Mouse (Mus musculus) layer of hippocampus, adult 9-10 months (tissue): Measurements from ENCODE around the gene Crtc1.

Source experiments
- DNase-seq: peaks from one replicate; pipeline ENCODE4 v3.0.0; 2022; ENCODE audit warnings: low spot score

The Crtc1 gene

DNA sequence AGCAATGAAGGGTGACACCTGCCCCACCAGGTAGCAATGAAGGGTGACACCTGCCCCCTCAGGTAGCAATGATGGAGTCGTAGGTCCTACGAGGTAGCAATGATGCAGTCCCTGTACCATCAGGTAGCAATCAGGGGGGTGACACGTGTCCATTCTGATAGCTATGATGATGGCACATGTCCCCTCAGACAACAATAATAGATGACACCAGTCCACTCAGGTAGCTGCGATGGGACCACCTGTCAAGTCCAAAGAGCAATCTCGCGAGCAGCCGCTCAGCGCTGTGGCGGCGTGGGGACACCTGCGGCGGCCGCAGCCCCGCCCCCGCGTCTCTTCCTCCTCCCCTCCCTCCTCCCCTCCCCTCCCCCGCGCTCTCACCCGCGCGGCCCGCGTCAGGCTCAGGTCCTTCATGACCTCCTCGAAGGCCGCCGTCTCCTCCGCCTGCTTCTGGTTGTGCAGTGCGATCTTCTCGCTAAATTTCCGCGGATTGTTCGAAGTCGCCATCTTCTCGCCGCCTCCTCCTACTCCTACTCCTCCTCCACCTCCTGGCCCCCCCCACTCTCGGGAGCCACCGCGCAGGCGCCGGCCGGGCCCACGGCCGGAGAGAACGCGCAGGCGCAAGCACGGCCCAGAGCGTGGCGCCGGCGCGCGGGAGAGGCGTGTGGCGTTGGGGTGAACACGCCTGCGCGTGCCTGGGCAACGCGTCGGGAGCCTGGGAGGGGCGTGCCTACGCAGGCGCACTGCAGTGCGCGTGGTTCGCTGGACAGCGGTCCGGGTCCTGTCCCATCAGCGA, at the start of gene Crtc1:
Gene Crtc1 (minus strand): TSS at position 525 of the 793 bp plus-strand sequence.
- DNase-seq: peak; percentile 81

DNA sequence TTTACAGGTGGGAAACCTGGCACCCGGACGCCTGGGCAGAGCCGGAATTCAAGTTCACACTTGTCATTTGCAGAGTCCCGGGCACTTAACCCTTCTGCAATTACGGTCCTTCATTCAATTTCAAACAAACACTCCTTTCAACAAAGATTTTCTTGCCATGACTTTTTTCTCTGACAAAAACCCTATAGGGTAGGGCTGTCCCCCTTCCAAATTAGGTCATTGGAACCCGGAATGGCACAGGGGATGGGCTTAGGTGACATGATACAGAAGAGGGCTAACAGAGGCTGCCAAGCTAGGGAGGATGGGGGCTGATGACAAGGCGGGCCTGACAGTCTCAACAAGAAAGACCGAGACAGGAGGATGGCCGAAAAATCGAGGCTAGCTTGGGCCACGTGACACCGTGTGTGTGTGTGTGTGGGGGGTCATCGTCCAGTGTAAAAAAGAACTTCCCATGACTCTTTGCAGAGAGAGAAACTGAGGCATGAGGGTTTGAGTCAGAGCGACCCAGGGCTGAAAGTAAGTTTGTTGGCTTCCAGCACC, 49.6 kb upstream of the Crtc1 start:
- DNase-seq: no peak

DNA sequence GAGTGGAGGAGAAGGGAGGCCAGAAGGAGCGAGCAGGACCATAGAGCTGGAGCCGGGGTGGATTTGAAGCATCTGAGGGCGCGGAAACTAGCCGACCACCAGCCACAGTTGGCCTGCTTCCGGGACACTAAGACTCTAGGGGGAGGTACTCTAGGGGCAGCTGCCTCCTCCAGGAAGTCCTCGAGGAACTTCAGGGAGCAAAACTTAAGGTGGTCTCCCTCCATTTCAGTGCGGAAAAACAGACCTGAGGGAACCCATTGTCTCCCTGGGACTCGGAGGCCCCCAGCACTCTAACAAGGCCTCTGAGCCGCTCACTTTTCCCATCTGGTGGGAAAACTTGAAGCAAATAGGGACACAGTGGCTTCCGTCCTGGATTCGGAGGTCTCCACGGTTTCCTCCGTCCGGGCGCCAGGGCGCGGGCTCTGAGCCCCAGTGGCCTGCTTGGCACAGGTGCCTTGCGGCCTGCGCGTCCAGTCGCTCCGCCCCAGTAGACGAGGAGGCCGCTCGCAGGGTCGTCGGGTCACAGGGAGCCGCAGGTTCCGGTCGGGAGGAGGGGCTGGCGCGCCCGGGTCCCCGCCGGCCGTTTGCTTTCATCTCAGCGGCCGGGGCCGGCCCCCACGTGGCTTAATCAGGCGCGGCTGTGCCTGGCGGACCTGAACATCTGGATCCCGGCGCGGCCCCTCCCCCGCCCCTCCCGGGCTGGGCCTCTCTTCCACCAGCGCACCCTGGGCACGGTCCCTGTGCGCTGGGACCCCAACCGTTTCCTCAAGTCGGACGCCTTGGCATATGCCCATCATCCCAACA, 48.8 kb upstream of the Crtc1 start:
- DNase-seq: no peak

DNA sequence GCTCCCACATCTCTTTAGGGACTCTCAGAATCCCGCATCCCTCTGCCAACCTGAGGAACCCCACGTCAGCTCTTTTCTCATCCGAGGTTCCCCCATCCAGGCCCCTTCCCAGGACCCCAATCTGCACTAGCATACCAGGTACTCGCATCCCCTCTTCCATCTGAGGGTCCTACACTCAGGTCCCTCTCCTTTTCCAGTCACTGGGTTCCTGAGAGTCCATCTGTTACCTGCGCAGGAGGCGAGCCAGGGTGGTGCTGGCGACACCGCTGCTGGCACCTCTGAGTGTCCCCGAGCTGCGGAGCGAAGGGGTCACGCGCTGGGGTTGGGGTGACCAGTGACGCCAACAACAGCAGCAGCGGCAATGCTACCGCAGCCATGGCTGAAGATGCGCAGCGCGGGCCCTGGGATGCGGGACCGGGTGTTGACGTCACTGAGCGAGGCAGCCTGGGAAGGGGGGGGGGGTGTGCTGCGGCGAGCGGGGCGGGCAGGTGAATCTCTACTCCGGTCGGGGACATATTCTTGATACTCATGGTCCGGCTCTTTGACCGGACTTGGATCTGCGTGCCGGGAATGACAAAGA, 47.7 kb upstream of the Crtc1 start, which contains the start of gene Tmem59l:
Gene Tmem59l (minus strand): TSS at position 418 of the 580 bp plus-strand sequence.
- no peak for DNase-seq

DNA sequence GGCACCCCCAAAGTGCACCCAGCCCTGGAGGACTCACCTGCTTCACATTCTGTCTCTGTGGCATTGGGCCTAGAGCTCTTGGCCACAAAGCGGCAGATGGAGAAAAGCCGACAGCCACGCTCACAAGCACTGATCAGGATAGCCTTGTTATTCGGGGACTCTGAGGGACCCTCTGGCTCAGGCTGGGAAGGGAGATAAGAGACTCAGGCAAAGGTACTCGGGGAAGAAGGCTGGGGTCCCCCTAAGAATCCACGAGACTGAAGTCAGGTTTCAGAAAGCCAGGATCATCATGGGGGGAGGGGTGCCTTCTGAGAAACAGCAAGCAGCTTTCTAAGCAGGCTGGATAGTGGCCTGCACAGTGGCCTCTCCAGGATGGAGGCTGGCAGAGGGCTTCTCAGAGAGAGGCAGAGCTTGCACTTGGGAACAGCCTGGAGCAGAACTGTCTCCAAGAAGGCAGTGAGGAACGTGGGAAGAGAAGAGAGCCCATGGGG, 46.9 kb upstream of the Crtc1 start:
- no peak for DNase-seq

DNA sequence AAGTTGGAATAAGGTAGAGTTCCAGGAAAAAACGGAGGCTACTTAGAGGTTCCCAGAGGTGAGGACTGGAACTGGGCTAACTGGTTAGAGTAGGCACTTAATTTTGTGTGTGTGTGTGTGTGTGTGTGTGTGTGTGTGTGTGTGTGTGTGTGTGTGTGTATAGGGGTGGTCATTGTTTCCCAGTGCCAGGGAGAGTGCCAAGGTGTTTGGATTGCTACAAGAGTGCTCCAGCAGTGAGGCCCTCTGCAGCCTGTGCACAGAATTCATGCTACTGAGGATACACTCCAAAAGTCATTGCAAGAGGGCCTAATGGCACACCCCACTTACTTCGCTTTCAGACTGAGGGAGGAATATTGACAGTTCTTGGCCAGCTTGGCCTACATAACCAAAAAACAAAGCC, 43.6 kb upstream of the Crtc1 start:
- DNase-seq: no peak

DNA sequence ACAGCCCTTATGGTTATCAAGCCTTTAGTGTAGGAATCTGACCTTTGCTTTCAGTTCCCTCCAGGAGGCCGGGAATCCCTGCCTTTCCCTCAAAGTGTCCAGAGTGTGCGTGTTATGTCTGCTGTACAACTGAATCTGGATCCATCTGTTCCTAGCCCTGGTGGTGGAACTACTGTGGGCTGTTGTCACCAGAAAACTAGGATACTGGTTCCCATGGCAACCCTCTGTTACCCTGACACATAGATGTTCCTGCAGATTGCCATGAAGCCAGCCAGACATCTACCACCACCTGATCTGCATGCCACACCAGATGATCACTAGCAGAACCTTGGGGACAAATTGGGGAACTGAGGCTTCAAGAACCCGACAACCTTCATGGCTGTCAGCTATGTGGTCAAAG, 42.5 kb upstream of the Crtc1 start:
- DNase-seq: peak; percentile 81

DNA sequence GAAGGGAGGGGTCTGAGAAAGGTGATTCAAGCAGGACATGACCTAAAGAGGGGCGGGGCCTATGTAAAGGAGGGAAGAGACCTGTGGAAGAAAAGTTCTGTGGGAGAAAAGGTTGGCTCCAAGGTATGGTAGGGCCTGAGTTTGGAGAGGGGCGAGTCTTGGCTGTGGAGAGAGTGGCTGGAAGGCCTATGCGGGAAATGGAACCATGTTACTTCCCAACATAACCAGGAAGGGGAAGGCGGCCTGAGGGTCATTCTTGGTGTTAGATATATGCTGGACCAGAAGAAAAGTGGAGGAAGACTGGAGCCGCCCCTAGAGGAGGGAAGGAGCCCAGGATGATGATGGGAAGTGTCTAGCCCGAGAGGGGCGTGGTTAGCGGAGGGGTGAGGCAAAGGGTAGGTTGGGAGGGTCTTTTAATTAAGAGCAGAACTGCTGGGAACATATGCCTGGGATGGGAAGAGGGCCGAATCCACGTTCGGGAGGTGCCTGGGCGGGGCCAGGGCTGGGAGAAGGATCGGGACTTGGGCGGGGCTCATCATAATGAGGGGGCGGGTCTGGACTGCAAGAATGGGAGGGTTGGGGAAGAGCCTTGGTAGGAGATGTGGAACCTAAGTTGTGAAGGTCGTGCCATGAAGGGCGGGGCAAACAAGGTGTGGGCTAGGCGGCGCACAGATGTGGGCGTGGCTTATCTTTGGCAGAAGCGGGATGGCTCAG, 38.0 kb upstream of the Crtc1 start:
- DNase-seq: no peak

DNA sequence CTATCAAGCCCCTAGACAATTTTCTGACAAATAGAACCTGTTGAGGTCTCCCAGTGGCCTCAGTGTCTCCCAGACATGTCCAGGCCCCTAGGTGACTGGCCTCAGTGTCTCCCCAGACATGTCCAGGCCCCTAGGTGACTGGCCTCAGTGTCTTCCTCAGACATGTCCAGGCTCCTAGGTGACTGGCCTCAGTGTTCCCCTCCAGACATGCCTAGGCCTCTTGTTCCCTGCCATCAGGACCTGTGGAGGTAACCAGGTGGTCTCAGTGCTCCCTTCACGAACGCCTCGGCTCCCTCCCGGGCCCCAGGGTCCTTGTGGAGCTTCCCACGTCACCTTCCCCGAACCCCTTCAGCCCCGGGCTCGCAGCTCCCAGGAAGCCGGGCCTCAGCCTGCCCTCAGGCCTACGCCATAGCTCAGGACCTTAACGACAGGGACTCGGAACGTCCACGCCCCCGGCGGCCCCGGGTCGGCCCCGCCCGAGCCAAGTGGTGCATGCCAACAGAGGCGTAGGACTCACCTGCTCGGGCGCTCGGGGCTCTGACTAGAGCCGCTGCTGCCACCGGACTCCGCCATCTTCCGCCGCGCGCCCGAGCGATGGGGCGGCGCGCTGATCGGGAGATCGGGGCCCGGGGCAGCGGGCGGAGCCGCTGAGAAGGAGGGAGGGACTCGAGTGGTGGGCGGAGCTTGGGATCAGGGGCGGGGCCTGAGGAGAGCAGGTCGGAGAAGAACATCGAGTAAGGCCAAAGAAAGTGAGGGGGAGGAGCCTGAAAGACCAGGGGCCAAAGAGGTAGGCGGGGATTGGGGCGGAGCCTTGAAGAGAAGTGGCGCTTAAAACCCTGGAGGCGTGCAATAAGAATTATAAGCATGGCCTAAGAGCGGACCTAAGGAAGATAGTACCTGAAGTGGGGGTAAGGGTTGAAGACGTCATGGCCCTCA, 37.2 kb upstream of the Crtc1 start, which contains the start of gene Klhl26:
Gene Klhl26 (minus strand): TSS at position 636 of the 936 bp plus-strand sequence.
- DNase-seq: peak; percentile 68

DNA sequence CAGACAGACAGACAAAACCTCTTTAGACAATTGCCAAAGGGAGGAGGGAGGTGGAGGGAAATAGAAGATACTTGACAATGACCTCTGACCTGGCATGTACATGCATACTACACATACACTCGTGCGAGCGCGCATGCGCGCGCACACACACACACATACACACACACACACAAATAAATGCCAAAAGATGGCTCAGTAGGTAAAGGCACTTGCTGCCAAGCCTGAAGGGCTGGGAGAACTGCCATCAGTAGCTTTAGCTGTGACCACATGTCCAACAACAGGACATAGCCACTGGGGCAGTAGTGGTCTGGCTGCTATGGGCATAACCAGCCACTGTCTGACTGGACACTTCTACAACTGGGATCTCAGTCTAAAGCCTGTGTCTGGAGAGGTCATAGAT, 32.5 kb upstream of the Crtc1 start:
- no peak for DNase-seq

DNA sequence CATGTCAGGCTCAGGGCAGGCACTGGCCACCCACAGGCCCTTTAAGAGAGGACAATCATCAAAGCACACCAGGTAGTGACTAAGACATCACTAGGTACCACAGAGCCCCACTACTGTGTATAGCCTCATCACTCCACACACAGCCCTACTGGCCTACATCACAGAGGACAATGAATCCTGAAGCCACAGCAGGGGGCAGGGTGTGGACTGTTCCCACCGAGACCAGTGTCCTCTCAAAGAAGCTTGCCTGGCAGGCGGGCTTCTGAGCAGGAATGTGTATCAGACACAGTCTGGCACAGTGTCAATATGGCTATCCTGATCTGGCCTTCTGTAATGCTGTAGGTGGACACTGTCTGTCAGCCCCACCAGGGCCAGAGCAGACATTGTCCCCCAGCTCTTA, 30.6 kb upstream of the Crtc1 start:
- DNase-seq: no peak

DNA sequence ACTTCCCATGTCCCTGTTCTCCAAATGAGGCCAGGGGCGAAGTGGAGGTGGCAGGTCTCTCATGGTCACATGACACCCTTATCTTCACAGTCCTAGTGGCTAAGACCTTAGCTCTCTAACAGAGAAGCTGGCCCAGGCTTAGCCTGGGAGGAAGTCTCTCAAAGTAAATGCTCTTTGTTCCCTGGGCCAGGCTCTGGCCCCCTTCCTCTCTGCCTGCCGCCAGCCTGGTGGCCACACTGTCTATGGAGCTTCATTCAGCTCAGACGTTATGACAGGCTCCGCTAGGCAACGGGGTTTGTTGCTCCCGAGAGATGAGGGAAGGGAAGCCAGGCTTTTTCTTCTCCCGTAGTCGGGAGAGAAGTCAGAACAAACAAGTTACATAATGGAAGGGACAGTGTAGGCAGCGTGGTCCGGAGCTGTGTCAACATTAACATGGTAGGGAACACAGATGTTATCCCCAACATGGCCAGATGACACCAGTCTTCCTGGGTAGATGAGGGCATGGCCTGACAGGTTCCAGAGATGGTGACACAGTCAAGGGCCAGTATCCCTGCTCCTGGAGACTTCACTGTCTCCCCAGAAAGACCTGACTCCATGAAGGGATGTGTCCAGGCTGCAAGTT, 30.0 kb upstream of the Crtc1 start:
- DNase-seq: no peak

DNA sequence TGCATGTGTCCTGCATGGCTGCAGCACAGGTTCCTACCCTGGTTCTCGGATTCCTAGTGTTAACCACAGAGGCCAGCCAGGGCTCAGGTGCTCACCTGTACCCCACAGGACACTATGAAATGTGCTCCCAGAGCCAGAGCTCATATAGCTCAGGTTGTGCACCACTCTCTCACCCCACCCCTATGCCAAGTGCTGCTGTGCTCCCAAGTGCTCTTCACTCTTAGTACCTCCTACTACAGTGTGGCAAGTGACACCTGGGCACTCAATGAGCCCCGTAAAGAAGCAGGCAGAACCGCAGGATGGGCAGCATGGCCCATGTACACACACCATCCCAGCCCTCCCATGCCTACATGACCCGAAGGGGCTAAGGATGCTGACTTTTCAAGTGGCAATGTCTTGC, 29.4 kb upstream of the Crtc1 start:
- no peak for DNase-seq

DNA sequence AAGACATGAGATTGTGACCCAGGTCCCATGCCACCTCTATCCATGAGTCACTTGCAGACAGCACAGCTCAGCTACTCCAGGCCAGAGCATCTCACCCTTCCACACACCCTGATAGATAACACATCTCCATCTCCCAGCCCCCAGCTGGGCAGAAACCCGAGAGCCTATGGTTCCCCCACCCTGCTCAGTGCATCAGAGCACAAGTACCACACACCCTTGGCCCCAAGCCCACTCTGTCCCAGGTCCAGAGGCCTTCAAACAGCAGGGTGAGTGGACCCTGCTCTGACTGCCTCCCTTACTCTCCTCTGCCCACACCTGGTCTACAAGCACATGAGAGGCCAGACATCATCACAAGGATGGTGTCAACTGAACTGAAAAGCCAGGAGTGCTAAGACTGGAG, 28.5 kb upstream of the Crtc1 start:
- DNase-seq: no peak

DNA sequence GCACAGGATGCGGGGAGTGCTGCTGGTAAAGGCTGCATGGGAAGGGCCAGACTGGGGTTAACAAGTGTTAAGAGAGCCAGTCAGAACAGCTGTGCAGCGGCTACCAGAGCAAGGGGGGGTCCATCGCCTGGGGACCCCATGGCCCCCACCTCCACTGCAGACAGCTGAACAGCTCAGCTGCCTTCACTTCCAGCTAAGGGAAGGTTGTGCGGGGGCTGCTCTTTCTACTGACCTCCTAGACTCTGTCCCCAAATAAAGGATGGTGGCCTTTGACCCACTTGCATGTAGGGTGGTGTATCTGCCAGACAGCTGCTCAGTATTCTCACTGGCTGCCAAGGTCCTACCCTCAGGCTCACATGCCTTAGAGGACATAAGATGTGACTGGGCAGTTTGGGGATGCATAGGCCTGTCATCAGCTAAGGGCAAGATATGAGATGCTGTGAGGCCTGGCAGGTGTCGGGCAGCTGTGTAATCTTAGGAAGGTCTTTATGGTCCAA, 27.9 kb upstream of the Crtc1 start:
- no peak for DNase-seq

DNA sequence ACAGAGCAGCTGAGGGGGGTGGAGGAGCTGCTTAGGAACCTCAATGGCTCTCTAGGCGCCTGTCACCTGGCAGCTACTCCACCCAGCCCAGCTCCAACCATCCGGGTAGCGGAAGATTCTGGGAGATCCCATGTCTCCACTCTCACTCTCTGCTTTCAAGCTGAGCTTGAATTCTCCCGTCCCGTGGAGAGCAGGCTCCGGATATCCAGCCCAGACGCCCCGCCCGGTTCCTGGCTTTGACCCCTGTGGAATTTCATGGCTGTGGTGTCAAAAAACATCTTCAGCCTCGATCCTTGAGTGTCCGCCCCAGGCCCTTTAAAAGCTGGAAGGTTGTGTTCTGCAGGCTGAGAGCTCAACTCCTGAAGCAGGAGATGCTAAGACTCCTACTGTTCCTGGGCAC, 27.4 kb upstream of the Crtc1 start:
- DNase-seq: no peak

DNA sequence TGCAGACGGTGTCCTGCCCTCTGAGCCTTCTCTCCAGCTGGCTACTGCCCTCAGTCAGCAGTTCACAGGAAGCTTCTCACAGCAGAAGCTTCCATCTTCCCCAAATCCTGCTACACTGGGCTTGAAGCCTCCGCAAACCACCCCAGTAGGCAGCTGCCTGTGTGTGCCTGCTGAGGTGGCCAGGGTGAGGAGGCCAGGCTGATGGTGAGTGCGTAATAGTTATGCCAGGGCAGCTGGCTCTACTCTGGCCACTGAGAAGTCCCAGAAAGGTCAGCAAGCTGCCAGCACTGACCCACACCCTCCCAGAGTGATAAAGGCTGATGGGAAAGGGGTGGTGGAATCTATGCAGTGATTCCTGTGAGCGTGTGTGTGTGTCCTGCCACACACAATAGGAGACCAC, 26.9 kb upstream of the Crtc1 start:
- DNase-seq: no peak

DNA sequence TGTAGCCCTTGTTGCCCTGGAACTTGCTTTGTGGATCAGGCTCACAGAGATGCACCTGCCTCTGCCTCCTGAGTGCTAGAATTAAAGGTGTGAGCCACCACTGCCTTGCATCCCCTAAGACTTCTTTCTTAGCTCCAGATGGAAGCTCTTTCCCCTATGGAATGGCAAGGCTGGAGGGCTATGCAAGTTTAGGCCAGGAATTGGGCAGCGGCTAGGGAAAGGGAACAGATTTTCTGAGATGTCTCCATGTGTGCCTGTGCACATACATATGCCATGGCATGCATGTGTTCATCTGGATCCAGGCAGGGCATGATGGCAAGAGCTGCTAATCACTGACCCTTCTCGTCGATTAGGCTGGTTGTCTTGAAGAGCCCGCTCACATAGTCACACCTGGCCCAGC, 26.3 kb upstream of the Crtc1 start:
- no peak for DNase-seq

DNA sequence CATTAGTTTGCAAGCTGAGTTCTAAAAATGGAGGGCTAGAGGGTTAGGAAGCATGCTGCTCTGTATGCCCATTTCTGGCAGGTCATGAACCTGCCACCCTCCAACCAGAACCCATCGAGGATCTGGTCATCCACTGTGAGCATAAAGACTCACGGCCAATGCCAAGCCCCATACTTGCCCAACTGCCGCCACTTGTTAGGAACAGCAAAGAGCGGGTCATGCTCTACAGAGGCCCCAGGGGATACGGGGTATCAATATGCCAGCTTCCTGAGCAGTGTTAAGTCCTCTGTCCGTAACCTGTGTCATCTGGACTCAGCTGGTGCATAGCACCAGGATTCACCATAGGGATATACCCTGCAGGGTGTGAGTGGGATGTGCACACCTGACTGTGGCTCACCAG, 24.8 kb upstream of the Crtc1 start:
- no peak for DNase-seq

DNA sequence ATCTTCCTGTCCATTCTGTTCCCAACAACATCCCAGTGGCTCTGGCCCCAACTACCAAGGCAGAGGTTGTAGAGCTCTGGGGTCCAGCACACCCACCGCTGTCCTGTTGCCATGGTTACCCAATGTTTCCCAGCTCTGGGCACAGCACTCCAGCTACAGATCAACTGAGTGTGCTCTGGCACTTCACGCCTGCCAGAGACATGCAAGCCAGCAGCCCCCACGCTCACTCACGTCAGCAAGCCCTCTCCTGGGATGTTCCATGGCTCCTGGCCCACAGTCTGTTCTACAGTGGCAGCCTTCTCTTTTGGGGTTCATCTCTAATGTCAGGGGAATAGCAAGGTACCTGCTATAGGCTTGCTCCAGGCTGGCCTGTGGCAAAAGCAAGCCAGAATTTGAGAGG, 23.9 kb upstream of the Crtc1 start:
- DNase-seq: no peak
